21 mouse cellular contexts compared by ENCODE assay signal in genomic region chr16:91938141-91938540, GRCm38 (mm10).
DNase-seq lines count a peak whose midpoint lies in the region; ATAC-seq lines count a peak whose summit lies in the region.
"Had no signal": no experiment of that assay in that cellular context is flagged by ENCODE, and none has a peak within 500 bp of the region (broad histone marks: within the 10 kb centered on the region; RNA-seq: fewer than 3 reads in every experiment).

No protein-coding gene starts in this region.

- H3K4me1 ChIP-seq in heart, embryonic 10.5 days = peaks cover 14% of the 10 kb centered on the region
- H3K4me1 ChIP-seq in midbrain, embryonic 11.5 days (ENCODE audit: control insufficient read depth, insufficient read depth, low read length) = no peaks in the 10 kb centered on the region
- H3K4me1 ChIP-seq in midbrain, embryonic 13.5 days (replicated peaks) = no peaks in the 10 kb centered on the region
- H3K4me1 ChIP-seq: embryonic facial prominence, embryonic 15.5 days; forebrain, embryonic 15.5 days; heart, embryonic 13.5 days; hindbrain, embryonic 12.5 days had no signal

- H3K27me3 ChIP-seq in heart, embryonic 10.5 days (ENCODE audit: insufficient read depth, poor library complexity, severe bottlenecking) = no peaks in the 10 kb centered on the region
- no peaks in the 10 kb centered on the region for H3K27me3 ChIP-seq in midbrain, embryonic 11.5 days (ENCODE audit: control insufficient read depth, insufficient read depth, low read length)
- H3K27me3 ChIP-seq in midbrain, embryonic 13.5 days = no peaks in the 10 kb centered on the region
- H3K27me3 ChIP-seq: embryonic facial prominence, embryonic 15.5 days; forebrain, embryonic 15.5 days; hindbrain, embryonic 12.5 days; Patski had no signal

- H3K36me3 ChIP-seq in heart, embryonic 10.5 days = no peaks in the 10 kb centered on the region
- H3K36me3 ChIP-seq in midbrain, embryonic 11.5 days (ENCODE audit: control insufficient read depth, insufficient read depth, low read length) = no peaks in the 10 kb centered on the region
- no peaks in the 10 kb centered on the region for H3K36me3 ChIP-seq in midbrain, embryonic 13.5 days
- H3K36me3 ChIP-seq: embryonic facial prominence, embryonic 15.5 days; forebrain, embryonic 15.5 days; heart, embryonic 13.5 days; hindbrain, embryonic 12.5 days had no signal

- DNase-seq in heart, embryonic 10.5 days (ENCODE audit: low spot score) = no peak
- no peak for DNase-seq in heart, adult 8-10 months (ENCODE audit: low spot score)
- peak; percentile 52 for DNase-seq in kidney, postnatal 10 days
- DNase-seq in kidney, postnatal 4 days = no peak
- DNase-seq in midbrain, embryonic 11.5 days (ENCODE audit: low spot score, missing footprints) = peak; percentile 67
- DNase-seq: adrenal gland, adult 8-10 months; cerebellum, adult 11 months; cerebellum, adult 8-10 months; cerebellum, postnatal 14 days; embryo, embryonic 11 days; gastrocnemius, postnatal 36 days; heart, adult 18-20 months; heart, postnatal 36 days had no signal

- peak overlapping the region; percentile 36; the same call in 1 of the 2 replicates for H3K27ac ChIP-seq in heart, embryonic 10.5 days
- no peak overlapping the region for H3K27ac ChIP-seq in midbrain, embryonic 11.5 days (ENCODE audit: low read depth, low read length)
- H3K27ac ChIP-seq in midbrain, embryonic 13.5 days = no peak overlapping the region
- H3K27ac ChIP-seq: embryonic facial prominence, embryonic 15.5 days; forebrain, embryonic 15.5 days; heart, embryonic 13.5 days; hindbrain, embryonic 12.5 days had no signal

- H3K4me3 ChIP-seq in heart, embryonic 10.5 days = no peak overlapping the region
- H3K4me3 ChIP-seq in midbrain, embryonic 11.5 days (ENCODE audit: low read depth, low read length) = no peak overlapping the region
- H3K4me3 ChIP-seq in midbrain, embryonic 13.5 days (replicated peaks) = no peak overlapping the region
- H3K4me3 ChIP-seq: embryonic facial prominence, embryonic 15.5 days; forebrain, embryonic 15.5 days; heart, embryonic 13.5 days; hindbrain, embryonic 12.5 days had no signal

- no peak overlapping the region for H3K4me2 ChIP-seq in midbrain, embryonic 11.5 days
- no peak overlapping the region for H3K4me2 ChIP-seq in midbrain, embryonic 13.5 days (replicated peaks)
- H3K4me2 ChIP-seq: embryonic facial prominence, embryonic 15.5 days; forebrain, embryonic 15.5 days; heart, embryonic 13.5 days; hindbrain, embryonic 12.5 days had no signal

- no peak overlapping the region for H3K9ac ChIP-seq in midbrain, embryonic 11.5 days (ENCODE audit: low read length)
- no peak overlapping the region for H3K9ac ChIP-seq in midbrain, embryonic 13.5 days (replicated peaks)
- H3K9ac ChIP-seq: embryonic facial prominence, embryonic 15.5 days; forebrain, embryonic 15.5 days; heart, embryonic 13.5 days; hindbrain, embryonic 12.5 days had no signal

- no peak for ATAC-seq in midbrain, embryonic 11.5 days (ENCODE audit: low FRiP score)
- ATAC-seq in midbrain, embryonic 13.5 days = no peak
- ATAC-seq: activated CD4-positive, CD25-positive, alpha-beta regulatory T cell, adult 4 months; forebrain, embryonic 15.5 days; hindbrain, embryonic 16.5 days; Patski had no signal

- no peaks in the 10 kb centered on the region for H3K9me3 ChIP-seq in heart, embryonic 10.5 days
- H3K9me3 ChIP-seq in midbrain, embryonic 11.5 days (ENCODE audit: control insufficient read depth, low read length) = no peaks in the 10 kb centered on the region
- H3K9me3 ChIP-seq in midbrain, embryonic 13.5 days = no peaks in the 10 kb centered on the region
- H3K9me3 ChIP-seq: embryonic facial prominence, embryonic 15.5 days; forebrain, embryonic 15.5 days; heart, embryonic 13.5 days; hindbrain, embryonic 12.5 days had no signal

- WGBS in heart, embryonic 10.5 days = 70% methylated on average over 5 of the region's 5 CpGs
- 80% methylated on average over 5 of the region's 5 CpGs for WGBS in midbrain, embryonic 11.5 days
- WGBS in midbrain, embryonic 13.5 days = 80% methylated on average over 5 of the region's 5 CpGs

Comparison
In these comparisons a context has a peak if more than half of its experiments do, and no peak if none do; other contexts are left out.
1. DNase-seq: peak in kidney, postnatal 10 days (single experiment) and midbrain, embryonic 11.5 days (single experiment); none in heart, embryonic 10.5 days (single experiment), heart, adult 8-10 months (single experiment) and kidney, postnatal 4 days (0 of 2).